Mouse (Mus musculus): ENCODE measurements at regions not wholly inside any gene's neighbourhood (a gene's known extent, or its start where the extent isn't known, plus 50 kb on each side); places are given as distances from the start of the nearest gene placed in this dataset.

DNA sequence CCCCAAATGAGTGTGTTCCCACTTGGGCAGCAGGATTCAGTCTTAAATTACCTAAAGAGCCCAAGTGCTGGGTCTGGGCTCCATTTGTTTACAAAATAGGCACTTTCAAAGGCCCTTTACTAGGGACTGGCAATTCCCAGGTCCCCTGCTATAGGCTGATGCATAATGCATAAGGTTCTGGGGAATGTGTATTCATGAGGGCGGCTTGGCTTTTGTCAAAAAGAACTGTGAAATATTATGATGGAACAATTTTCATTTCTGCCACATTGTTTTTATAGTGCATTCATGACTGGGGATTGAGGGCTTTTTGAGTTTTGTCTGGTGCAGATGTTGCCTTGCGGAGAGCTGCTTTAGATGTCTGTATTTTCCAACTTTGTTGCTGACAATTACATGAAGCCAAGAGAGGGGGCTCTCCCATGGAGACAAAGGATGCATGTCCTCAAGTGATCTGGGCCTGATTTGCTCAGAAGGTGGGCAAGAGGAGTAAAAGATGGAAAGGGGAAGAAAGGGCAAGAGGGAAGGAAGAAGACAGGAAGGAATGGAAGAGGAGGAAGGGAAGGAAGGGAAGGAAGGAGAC lies 636.6 kb upstream of the Cdh5 start:
- 62% methylated on average over 2 of the region's 2 CpGs for WGBS (ENCODE audit: insufficient replicate concordance)
- Histone ChIP-seq H3K36me3 (ENCODE audit: control insufficient read depth, insufficient read depth) (no peaks in the 10 kb centered on the region), H3K4me1 (ENCODE audit: control insufficient read depth, low read depth, low read length) (no peaks in the 10 kb centered on the region), H3K9ac (ENCODE audit: low read depth, low read length) (no peak overlapping the region), H3K4me2 (ENCODE audit: low read depth, low read length) (no peak overlapping the region), H3K9me3 (replicated peaks; ENCODE audit: control insufficient read depth, low read length) (no peaks in the 10 kb centered on the region), H3K27me3 (ENCODE audit: control insufficient read depth, insufficient read depth, low read depth, low read length) (no peaks in the 10 kb centered on the region), H3K4me3 (ENCODE audit: low read depth, low read length) (no peak overlapping the region), H3K27ac (ENCODE audit: low read length) (no peak overlapping the region)
- no peak for ATAC-seq (ENCODE audit: low read depth)

DNA sequence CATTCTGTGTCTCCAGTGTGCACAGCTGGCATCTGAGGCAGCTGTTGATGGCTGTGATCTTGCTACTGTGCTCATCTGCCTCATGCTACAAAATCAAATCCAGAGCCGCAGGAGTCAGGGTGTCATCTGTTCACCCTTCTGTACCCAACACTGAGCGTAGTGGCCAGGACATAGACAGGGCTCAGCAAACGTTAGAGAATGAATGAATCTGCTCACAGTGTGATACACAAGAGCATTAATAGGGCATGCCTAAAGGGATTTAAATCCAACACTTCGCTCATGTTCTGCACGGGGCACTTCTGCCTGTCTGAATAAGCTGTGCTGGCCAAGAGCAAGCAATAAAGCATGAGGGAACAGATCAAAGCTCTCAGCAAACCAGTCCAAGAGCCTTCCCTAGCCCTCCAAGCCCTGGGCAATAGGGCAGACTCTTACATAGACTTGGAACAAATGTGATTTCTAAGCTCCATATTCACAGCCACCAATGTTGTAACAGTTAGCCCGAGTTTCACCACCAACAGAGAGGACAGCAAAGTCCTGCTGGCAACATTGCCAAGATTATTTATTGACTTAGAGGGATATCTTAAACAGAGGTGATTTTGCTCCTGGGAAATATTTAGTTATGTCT lies 633.8 kb upstream of the Cdh5 start:
- H3K4me1 ChIP-seq (ENCODE audit: control insufficient read depth, low read depth, low read length): no peaks in the 10 kb centered on the region
- ATAC-seq (ENCODE audit: low read depth): no peak
- 61% methylated on average over 6 of the region's 6 CpGs for WGBS (ENCODE audit: insufficient replicate concordance)
- no peaks in the 10 kb centered on the region for H3K9me3 ChIP-seq (replicated peaks; ENCODE audit: control insufficient read depth, low read length)
- no peak overlapping the region for H3K9ac ChIP-seq (ENCODE audit: low read depth, low read length)
- H3K27ac ChIP-seq (ENCODE audit: low read length): no peak overlapping the region
- no peaks in the 10 kb centered on the region for H3K36me3 ChIP-seq (ENCODE audit: control insufficient read depth, insufficient read depth)
- no peaks in the 10 kb centered on the region for H3K27me3 ChIP-seq (ENCODE audit: control insufficient read depth, insufficient read depth, low read depth, low read length)
- H3K4me2 ChIP-seq (ENCODE audit: low read depth, low read length): no peak overlapping the region
- H3K4me3 ChIP-seq (ENCODE audit: low read depth, low read length): no peak overlapping the region

DNA sequence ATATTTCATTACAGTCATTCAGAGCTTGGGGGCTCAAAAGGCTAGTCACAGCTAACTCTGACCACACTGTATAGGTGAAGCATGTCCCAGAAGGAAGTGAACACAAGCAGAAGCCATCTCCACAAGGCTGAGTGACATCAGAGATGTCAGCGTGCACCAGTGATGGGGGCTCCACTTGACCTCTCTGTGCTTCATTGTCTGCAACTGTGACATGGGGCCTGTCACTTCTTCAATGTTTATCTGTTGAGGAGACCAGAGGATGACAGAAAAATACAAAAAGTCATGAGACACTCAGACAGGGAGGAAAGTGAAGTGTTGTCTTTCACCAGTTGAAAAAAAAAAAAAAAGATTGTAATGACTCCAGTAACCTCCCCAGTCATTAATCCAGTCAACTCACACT lies 632.4 kb upstream of the Cdh5 start:
- Histone ChIP-seq H3K27me3 (ENCODE audit: control insufficient read depth, insufficient read depth, low read depth, low read length) (no peaks in the 10 kb centered on the region), H3K4me1 (ENCODE audit: control insufficient read depth, low read depth, low read length) (no peaks in the 10 kb centered on the region), H3K9me3 (replicated peaks; ENCODE audit: control insufficient read depth, low read length) (no peaks in the 10 kb centered on the region), H3K9ac (ENCODE audit: low read depth, low read length) (no peak overlapping the region), H3K27ac (ENCODE audit: low read length) (no peak overlapping the region), H3K36me3 (ENCODE audit: control insufficient read depth, insufficient read depth) (no peaks in the 10 kb centered on the region), H3K4me2 (ENCODE audit: low read depth, low read length) (no peak overlapping the region), H3K4me3 (ENCODE audit: low read depth, low read length) (no peak overlapping the region)
- WGBS (ENCODE audit: insufficient replicate concordance): 61% methylated on average over 1 of the region's 1 CpGs
- ATAC-seq (ENCODE audit: low read depth): no peak

DNA sequence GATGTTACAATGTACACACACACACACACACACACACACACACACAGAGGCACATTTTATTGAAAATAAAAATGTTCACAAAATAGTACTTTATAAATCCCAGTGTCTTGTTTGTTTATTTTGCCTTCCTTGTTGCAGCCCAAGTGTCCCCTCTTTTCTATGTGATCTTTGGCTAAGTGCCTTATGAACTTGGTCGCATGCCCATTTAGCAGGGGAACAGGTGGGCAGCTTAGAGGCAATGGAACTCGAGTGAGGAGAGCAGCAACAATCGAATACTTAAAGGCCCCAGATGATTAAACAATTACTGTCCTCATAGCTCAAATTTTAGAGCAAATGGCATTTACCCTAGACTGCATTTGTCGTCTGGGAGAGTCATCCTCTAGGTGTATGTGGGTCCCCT lies 631.1 kb upstream of the Cdh5 start:
- H3K4me2 ChIP-seq (ENCODE audit: low read depth, low read length): no peak overlapping the region
- H3K36me3 ChIP-seq (ENCODE audit: control insufficient read depth, insufficient read depth): no peaks in the 10 kb centered on the region
- no peaks in the 10 kb centered on the region for H3K4me1 ChIP-seq (ENCODE audit: control insufficient read depth, low read depth, low read length)
- no peaks in the 10 kb centered on the region for H3K27me3 ChIP-seq (ENCODE audit: control insufficient read depth, insufficient read depth, low read depth, low read length)
- no peak for ATAC-seq (ENCODE audit: low read depth)
- H3K27ac ChIP-seq (ENCODE audit: low read length): no peak overlapping the region
- H3K9me3 ChIP-seq (replicated peaks; ENCODE audit: control insufficient read depth, low read length): no peaks in the 10 kb centered on the region
- no peak overlapping the region for H3K9ac ChIP-seq (ENCODE audit: low read depth, low read length)
- no peak overlapping the region for H3K4me3 ChIP-seq (ENCODE audit: low read depth, low read length)
- 50% methylated on average over 4 of the region's 4 CpGs for WGBS (ENCODE audit: insufficient replicate concordance)

DNA sequence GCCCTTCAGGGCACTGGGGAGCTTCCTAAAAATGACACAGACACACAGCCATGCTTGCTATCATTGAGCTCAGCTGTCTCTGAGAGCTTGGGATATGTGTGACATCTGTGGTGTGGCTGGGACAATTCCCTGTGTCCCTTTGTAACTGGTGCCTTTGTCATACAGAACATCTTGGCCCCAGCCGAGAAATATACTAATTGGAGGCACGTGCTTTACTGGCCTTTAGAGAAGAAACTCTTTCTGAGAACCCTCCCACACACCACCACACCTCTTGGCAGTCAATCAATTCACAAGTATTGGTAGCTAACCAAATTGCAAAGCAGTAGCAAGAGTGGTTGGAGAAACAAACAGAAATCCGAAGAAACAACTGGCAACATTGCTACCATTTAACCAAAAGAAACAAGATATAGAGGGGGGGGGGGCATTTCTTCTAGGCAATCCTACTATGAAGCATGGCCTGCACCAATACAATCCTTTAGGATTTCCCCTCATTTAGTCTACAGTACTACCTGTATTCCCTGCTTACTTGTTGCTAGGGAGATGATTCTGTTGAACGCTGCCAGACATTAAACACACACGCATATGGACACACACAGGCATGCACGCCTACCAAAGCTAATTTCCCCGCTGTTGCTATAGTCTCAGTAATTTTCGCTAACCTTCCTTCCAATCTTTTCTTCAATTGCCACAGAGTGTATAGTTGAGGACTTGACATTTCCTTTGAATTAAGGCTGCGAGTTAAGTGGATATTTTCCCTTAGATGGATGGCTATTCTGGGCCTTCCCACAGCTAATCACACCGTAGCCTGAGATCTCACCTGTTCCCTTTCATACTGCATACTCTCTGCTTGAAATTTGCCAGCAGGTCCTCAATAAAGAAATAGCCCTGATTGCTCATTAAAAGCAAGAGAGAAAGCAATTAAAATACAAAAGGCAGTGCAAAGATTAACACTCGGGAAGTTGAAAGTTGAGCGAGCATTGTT lies 625.3 kb upstream of the Cdh5 start:
- H3K4me3 ChIP-seq (ENCODE audit: low read depth, low read length): no peak overlapping the region
- ATAC-seq (ENCODE audit: low read depth): no peak
- no peak overlapping the region for H3K4me2 ChIP-seq (ENCODE audit: low read depth, low read length)
- H3K27me3 ChIP-seq (ENCODE audit: control insufficient read depth, insufficient read depth, low read depth, low read length): no peaks in the 10 kb centered on the region
- no peaks in the 10 kb centered on the region for H3K36me3 ChIP-seq (ENCODE audit: control insufficient read depth, insufficient read depth)
- no peak overlapping the region for H3K27ac ChIP-seq (ENCODE audit: low read length)
- H3K9me3 ChIP-seq (replicated peaks; ENCODE audit: control insufficient read depth, low read length): no peaks in the 10 kb centered on the region; the same call in none of the 2 replicates
- no peaks in the 10 kb centered on the region for H3K4me1 ChIP-seq (ENCODE audit: control insufficient read depth, low read depth, low read length)
- WGBS (ENCODE audit: insufficient replicate concordance): 64% methylated on average over 12 of the region's 12 CpGs
- H3K9ac ChIP-seq (ENCODE audit: low read depth, low read length): no peak overlapping the region

DNA sequence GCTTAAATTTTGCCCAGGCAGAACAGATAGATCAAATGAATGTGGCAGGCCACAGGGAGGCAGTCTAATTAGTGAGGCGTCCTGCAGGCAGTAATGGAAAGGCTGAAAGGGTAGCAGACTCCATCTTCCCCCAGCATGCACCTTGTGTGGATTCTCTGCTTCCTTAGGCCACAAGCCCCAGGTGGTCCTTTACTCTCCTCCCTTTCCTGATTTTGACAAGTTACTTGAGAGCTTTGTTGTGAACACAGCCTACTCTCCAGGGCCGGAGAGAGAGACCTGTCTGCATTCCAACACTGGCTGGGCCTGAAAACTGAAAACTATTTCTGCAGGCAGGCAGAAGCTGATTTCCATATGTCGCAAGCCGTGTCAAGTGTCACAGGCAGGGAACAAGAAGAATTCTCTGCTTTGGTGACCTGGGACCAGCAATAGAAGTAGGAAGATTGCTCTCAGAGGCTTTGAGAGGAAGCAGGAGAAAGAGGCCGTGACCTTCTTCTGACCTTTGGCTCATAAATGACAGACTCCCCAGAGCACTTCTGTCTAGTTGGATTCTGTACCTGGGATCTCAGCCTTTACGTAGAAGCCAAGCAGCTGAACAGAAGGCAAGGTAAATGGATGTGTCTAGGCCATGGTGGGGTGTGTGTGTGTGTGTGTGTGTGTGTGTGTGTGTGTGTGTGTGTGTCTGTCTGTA lies 619.2 kb upstream of the Cdh5 start:
- Histone ChIP-seq H3K27me3 (ENCODE audit: control insufficient read depth, insufficient read depth, low read depth, low read length) (no peaks in the 10 kb centered on the region), H3K4me1 (ENCODE audit: control insufficient read depth, low read depth, low read length) (no peaks in the 10 kb centered on the region), H3K9me3 (replicated peaks; ENCODE audit: control insufficient read depth, low read length) (no peaks in the 10 kb centered on the region; the same call in 1 of the 2 replicates), H3K27ac (ENCODE audit: low read length) (no peak overlapping the region), H3K36me3 (ENCODE audit: control insufficient read depth, insufficient read depth) (no peaks in the 10 kb centered on the region), H3K9ac (ENCODE audit: low read depth, low read length) (no peak overlapping the region), H3K4me2 (ENCODE audit: low read depth, low read length) (no peak overlapping the region), H3K4me3 (ENCODE audit: low read depth, low read length) (no peak overlapping the region)
- WGBS (ENCODE audit: insufficient replicate concordance): 51% methylated on average over 6 of the region's 6 CpGs
- ATAC-seq (ENCODE audit: low read depth): no peak

DNA sequence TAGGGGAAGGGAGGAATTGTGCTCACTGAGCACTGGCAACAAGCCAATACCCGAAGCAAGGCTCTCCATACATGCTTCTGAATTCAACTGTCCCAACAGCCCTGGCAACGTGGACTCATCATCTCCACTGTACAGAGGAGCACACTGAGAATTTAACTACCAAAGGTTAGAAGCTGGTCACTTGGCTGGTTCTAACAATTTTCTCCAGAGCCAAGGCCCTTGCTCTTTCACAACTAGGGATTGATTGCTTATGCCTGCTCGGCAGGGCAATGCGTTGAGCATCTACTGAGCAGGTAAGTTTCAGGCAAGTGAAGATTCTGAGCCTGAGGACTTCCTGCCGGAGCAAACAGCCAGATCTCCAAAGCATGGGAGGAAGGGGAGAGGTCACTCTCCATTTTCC lies 616.0 kb upstream of the Cdh5 start:
- Histone ChIP-seq H3K9me3 (replicated peaks; ENCODE audit: control insufficient read depth, low read length) (no peaks in the 10 kb centered on the region), H3K27ac (ENCODE audit: low read length) (no peak overlapping the region), H3K27me3 (ENCODE audit: control insufficient read depth, insufficient read depth, low read depth, low read length) (no peaks in the 10 kb centered on the region), H3K4me3 (ENCODE audit: low read depth, low read length) (no peak overlapping the region), H3K4me2 (ENCODE audit: low read depth, low read length) (no peak overlapping the region), H3K9ac (ENCODE audit: low read depth, low read length) (no peak overlapping the region), H3K36me3 (ENCODE audit: control insufficient read depth, insufficient read depth) (no peaks in the 10 kb centered on the region), H3K4me1 (ENCODE audit: control insufficient read depth, low read depth, low read length) (no peaks in the 10 kb centered on the region)
- no peak for ATAC-seq (ENCODE audit: low read depth)
- WGBS (ENCODE audit: insufficient replicate concordance): 63% methylated on average over 5 of the region's 5 CpGs

DNA sequence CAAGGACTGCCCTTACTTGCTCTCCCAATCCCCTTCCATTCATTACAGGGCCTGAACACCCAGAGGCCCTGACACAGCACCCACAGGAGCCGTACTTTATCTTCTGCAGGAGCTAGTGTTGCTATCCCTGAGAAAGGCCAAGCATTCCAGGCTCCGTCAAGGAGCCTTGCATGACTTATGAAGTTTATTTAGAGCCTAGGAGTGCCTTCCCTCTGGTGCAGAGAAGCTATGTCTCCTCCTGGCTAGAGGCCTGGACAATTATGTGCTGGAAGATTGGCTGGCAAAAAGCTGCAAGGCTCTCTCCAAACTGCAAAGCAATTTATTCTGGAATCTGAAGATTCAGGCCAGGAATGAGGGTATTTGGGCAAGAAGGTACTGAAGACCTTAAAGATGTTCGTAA lies 612.0 kb upstream of the Cdh5 start:
- H3K27ac ChIP-seq (ENCODE audit: low read length): no peak overlapping the region

More for the DNA sequence above, 612.0 kb upstream of the Cdh5 start:
- Histone ChIP-seq H3K4me2 (ENCODE audit: low read depth, low read length) (no peak overlapping the region), H3K36me3 (ENCODE audit: control insufficient read depth, insufficient read depth) (no peaks in the 10 kb centered on the region), H3K4me3 (ENCODE audit: low read depth, low read length) (no peak overlapping the region), H3K9me3 (replicated peaks; ENCODE audit: control insufficient read depth, low read length) (no peaks in the 10 kb centered on the region), H3K27me3 (ENCODE audit: control insufficient read depth, insufficient read depth, low read depth, low read length) (no peaks in the 10 kb centered on the region), H3K9ac (ENCODE audit: low read depth, low read length) (no peak overlapping the region), H3K4me1 (ENCODE audit: control insufficient read depth, low read depth, low read length) (no peaks in the 10 kb centered on the region)
- 40% methylated on average over 3 of the region's 3 CpGs for WGBS (ENCODE audit: insufficient replicate concordance)
- ATAC-seq (ENCODE audit: low read depth): no peak
